Mouse (Mus musculus): ENCODE data around the gene Ptov1.

DNA sequence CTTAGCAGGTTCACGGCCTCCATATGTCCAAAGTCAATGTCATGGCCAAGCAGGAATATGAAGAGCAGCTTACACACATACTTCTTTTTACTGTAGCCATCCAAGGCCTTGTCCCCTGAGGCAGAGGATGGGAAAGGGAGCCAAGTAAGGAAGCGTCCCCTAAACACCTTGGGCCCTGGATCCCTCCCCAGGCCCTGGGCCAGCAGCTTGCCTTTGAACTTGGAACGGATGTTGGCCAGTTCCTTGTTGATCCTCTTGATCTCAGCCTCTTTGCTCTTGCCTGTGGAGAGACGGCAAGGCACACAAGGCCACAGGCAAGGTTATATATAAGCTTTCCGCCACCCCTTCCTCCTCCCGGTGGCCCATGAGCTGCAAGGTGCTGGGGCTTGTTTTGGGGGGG lies 46.6 kb upstream of the Ptov1 start:
- TF ChIP-seq POLR2A (IDR thresholded peaks at IDR 0.05; ENCODE audit: low read depth, low read length) = no peak
- no peak for TF ChIP-seq CTCF (IDR thresholded peaks at IDR 0.05; ENCODE audit: extremely low read depth, insufficient read depth, insufficient read length, insufficient replicate concordance)
